Mouse (Mus musculus) MEL-GATA-1-ER (cell line): Measurements from ENCODE around the gene Ankrd50.

Experiments used
- DNase-seq: peaks from one replicate; pipeline ENCODE4 v3.0.0-alpha.2; 2012; ENCODE audit warnings: low read depth; ENCODE audit errors: extremely low read depth

The Ankrd50 gene

GRCm38 (mm10) chr3:38484191-38485106, at the start of gene Ankrd50:
Gene Ankrd50 (minus strand): TSS chr3:38484844.
- peak; percentile 86 for DNase-seq

GRCm38 (mm10) chr3:38534245-38534644, 49.6 kb upstream of the Ankrd50 start:
- no peak for DNase-seq

- DNase-seq, result no peak
These were observed 35.8 kb upstream of the Ankrd50 start for GRCm38 (mm10) chr3:38520426-38520825.

GRCm38 (mm10) chr3:38519971-38520370, 35.3 kb upstream of the Ankrd50 start:
- no peak for DNase-seq

GRCm38 (mm10) chr3:38503606-38504005, 19.0 kb upstream of the Ankrd50 start:
- no peak for DNase-seq

GRCm38 (mm10) chr3:38502156-38502555, 17.5 kb upstream of the Ankrd50 start:
- no peak for DNase-seq

DNA sequence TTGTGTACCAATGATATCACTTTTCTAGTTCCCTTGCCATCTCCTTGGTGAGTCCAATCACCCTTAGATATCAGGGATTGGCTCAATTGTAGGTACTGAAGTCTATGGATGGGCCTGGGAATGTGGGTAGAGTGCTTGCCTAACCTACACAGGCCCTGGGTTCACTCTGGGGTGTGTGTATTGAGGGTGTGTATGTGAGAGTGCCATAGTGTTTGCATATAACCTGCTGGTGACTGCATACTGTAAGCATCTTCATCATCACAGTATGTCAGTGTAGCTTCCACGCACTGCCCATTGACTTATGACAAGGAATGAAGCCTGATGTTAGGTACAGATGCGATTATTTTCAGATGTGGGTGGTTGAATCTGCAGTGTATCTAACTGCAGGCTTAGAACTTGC, 17.1 kb upstream of the Ankrd50 start:
- no peak for DNase-seq

DNA sequence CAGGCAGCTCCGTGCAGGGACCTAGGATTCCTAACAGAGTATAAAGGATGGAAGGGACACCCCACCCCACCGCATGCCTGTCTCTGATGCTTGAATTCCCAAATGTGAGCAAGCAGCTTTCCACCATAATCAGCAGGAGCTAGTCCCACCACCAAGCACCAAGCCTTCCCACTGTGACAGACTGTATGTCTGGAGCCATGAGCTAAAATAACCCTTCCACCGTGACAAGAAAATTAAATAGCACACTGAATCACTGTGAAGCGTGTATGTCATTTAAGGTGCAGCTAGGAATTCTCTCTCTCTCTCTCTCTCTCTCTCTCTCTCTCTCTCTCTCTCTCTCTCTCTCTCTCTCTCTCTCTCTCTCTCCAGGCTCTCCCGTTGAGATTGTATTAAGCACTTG, 16.7 kb upstream of the Ankrd50 start:
- no peak for DNase-seq

- DNase-seq, result no peak
These were observed 13.9 kb upstream of the Ankrd50 start for GRCm38 (mm10) chr3:38498561-38498960.

DNA sequence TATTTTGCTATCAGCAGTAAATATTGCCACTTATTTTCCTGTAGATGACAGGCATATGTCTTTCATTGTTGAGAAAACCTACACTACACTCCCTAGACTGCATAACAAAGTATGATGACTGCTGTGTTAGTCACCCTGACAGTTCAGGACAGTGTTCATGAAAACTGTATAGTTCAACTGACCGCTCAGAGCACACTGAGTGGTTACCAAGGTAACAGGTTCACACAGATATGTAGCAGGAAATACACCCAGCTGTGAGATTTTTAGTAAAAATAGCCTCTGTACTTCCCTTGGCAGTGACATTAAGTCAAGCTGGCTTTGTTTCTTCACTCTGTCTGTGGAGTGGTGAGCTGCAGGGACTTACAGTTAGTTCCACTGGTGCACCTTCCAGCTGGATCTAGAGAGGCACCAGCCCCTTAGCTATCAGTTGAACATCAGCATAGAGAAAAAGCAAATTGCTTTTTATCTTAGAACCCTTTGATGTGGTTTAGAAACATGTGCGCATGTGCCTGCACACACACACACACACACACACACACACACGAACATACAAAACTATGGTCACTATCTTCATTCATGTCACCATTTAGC, 12.2 kb upstream of the Ankrd50 start:
- no peak for DNase-seq

- no peak for DNase-seq
These were observed 7.1 kb upstream of the Ankrd50 start for GRCm38 (mm10) chr3:38491702-38492101.

DNA sequence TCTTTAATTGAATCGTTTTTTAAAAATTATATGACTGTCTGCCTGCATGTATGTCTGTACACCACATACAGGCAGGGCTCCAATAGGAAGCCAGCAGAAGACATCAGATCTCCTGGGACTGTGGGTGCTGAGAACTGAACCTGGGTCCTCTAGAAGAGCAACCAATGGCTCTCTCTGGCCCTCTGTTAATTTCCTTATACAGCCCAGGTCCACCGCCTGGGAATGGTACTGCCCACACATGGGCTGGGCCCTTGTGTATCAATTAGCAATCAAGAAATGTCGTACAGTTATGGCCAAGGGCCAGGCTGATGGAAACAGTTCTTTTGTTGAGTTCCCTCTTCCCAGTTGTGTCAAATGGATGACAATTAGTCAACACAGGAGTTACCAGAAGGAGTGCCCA, 6.6 kb upstream of the Ankrd50 start:
- DNase-seq, result no peak

DNA sequence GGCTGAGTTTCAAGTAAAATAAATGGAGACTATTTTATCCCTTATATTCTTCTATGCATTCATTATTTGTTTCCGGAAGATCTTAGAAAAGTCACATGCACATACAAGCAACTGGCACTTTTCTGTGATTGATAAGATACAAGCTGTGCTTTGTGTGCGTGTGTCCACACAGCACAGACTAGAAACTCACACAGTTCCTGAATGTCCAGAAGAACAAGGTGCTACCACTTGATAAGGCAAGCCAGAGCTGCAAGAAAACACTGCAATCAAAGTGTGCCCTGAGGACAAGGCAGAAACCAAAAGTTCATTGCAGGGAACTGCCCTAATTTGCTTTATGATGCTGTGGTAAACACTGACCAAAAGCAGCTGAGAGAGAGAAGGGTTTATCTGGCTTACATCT, 6.1 kb upstream of the Ankrd50 start:
- DNase-seq, result no peak

GRCm38 (mm10) chr3:38485107-38485545, 482 bp upstream of the Ankrd50 start:
- no peak for DNase-seq

DNA sequence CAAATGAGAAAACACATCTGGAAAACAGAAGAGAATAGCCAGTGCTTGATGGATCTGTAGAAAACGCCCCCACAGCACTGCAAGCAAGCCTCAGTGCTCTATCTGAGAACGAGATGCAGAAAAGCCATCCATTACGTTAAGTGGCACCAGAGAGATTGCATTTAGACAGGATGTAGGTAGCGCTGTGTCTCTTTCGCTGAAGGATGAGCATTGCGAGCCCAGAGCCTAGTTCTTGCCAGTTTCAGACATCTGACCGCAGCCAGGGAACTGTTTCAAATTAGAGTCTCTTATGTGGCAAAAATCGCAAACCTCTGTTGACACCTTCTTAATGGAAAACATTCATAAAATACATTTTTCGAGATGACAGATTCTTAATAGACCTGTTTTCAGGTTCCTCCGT, 1.1 kb downstream of the Ankrd50 start:
- DNase-seq, result no peak

DNA sequence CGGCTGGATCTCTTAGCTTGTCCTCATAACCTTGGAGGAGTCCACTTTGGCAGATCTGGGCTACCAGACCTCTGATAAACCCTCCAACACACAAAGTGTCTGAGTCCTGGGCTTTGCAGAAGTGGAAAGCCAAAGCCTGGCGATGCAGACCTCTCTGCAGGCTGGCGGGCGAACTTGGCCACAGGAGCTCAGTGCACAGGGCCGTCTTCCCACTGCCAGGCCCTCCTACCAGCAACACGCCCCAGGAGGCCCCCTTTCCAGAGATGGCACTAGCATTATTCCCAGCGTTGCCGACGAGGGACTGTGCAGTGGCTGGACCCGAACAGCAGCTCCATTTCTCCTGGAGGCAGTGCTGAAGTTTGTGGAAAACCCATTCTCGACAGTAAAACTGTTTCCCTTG, 1.9 kb downstream of the Ankrd50 start:
- no peak for DNase-seq

- DNase-seq, result no peak
These were observed 3.5 kb downstream of the Ankrd50 start for GRCm38 (mm10) chr3:38481106-38481505.

DNA sequence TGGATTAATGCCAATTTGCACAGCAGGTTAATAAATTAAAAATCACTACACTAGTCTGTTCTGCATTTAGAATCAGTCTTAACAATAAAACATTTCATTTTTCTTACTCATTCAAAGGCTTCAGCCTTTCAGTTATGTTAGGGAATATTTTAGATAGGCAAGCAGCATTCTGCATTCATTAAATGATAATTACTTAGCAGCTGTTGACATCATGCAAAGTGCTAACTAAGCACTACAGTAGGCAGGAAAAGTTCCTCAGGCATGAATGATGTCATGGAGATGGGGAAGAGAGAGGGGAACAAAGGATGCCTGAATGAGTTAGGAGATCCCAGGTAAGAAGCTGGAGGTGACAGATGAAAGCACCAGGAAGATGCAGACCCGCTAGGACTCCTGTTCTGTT, 6.7 kb downstream of the Ankrd50 start:
- no peak for DNase-seq

- DNase-seq, result no peak
These were observed 9.1 kb downstream of the Ankrd50 start for GRCm38 (mm10) chr3:38475587-38475986.

- DNase-seq, result no peak
These were observed 11.5 kb downstream of the Ankrd50 start for GRCm38 (mm10) chr3:38473138-38473537.

- no peak for DNase-seq
These were observed 13.1 kb downstream of the Ankrd50 start for GRCm38 (mm10) chr3:38471516-38471915.

DNA sequence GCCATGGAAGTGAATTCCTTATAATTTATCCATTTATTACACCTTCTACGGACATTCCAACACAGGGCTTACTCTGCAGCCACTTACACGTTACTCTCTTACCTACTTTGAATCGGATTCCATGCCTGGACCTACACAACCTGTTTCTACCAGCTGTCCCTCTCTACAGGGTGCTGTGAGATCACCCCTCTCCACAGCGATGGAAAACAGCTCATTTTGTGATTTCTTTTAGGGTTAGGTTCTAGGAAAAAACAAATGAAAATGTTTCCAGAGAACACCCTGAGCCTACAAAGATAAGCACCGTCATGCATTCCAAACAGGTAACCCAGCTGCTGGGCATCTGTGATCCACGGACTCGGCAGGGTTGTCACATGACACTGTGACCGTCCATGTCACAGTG, 16.5 kb downstream of the Ankrd50 start:
- DNase-seq, result no peak

- DNase-seq, result no peak
These were observed 17.7 kb downstream of the Ankrd50 start for GRCm38 (mm10) chr3:38466880-38467405.
